In genomic region chr7:19148875-19149541, GRCm38 (mm10) we compare ENCODE assay signal across 8 mouse cellular contexts. TPM values are rescaled to one million over a fixed set of nuclear protein-coding genes. Genes with fewer than 3 reads are reported as not detected.
DNase-seq lines count a peak whose midpoint lies in the region; ATAC-seq lines count a peak whose summit lies in the region.

Gene Qpctl (minus strand): TSS chr7:19149291.

- H3K9ac ChIP-seq in forebrain, embryonic 14.5 days (ENCODE audit: low read length), result peak within 1 kb of the TSS; percentile 76
- peak within 1 kb of the TSS; percentile 67 for H3K9ac ChIP-seq in neural tube, embryonic 15.5 days (replicated peaks)

- under 1% methylated on average over 43 of the region's 43 CpGs for WGBS in forebrain, embryonic 14.5 days
- under 1% methylated on average over 43 of the region's 43 CpGs for WGBS in neural tube, embryonic 15.5 days

- peak within 1 kb of the TSS; percentile 95 for H3K4me2 ChIP-seq in forebrain, embryonic 14.5 days (ENCODE audit: low read length)
- peak within 1 kb of the TSS; percentile 74 for H3K4me2 ChIP-seq in neural tube, embryonic 15.5 days

- H3K4me1 ChIP-seq in forebrain, embryonic 14.5 days (ENCODE audit: control insufficient read depth, insufficient read depth, low read length), result peaks cover 15% of the 10 kb centered on the region
- peaks cover 30% of the 10 kb centered on the region for H3K4me1 ChIP-seq in neural tube, embryonic 15.5 days

- peaks cover 26% of the 10 kb centered on the region for H3K36me3 ChIP-seq in forebrain, embryonic 14.5 days (ENCODE audit: control insufficient read depth, insufficient read depth, low read length)
- H3K36me3 ChIP-seq in neural tube, embryonic 15.5 days, result peaks cover 28% of the 10 kb centered on the region

- peak; percentile 98 for ATAC-seq in forebrain, embryonic 14.5 days
- ATAC-seq in neural tube, embryonic 15.5 days (ENCODE audit: low FRiP score), result peak; percentile 97

- H3K27ac ChIP-seq in forebrain, embryonic 14.5 days (ENCODE audit: low read depth, low read length), result peak within 1 kb of the TSS; percentile 65
- H3K27ac ChIP-seq in neural tube, embryonic 15.5 days (replicated peaks), result peak within 1 kb of the TSS; percentile 87

- H3K4me3 ChIP-seq in forebrain, embryonic 14.5 days (ENCODE audit: low read depth, low read length), result peak within 1 kb of the TSS; percentile 61
- H3K4me3 ChIP-seq in neural tube, embryonic 15.5 days (replicated peaks), result peak within 1 kb of the TSS; percentile 64

- no peaks in the 10 kb centered on the region for H3K27me3 ChIP-seq in forebrain, embryonic 14.5 days (replicated peaks; ENCODE audit: control insufficient read depth, insufficient read depth, low read length)
- H3K27me3 ChIP-seq in neural tube, embryonic 15.5 days (replicated peaks), result no peaks in the 10 kb centered on the region

- peak; percentile 99 for DNase-seq in ES-CJ7 (ENCODE audit: low read depth, low spot score)
- DNase-seq in cerebellum, adult 11 months, result peak; percentile 97
- DNase-seq in forebrain, embryonic 14.5 days (ENCODE audit: low spot score), result peak; percentile 99
- peak; percentile 96 to 97 for DNase-seq in heart, postnatal 14 days
- peak; percentile 98 for DNase-seq in layer of hippocampus, adult 11-12 months (ENCODE audit: low spot score)
- DNase-seq in lung, adult 18-20 months, result peak; percentile 100
- peak; percentile 99 for DNase-seq in testis, postnatal 14 days (ENCODE audit: low spot score)

- intact Hi-C loops in heart, postnatal 14 days (cut with DNase I), result no loop called here

- H3K9me3 ChIP-seq in forebrain, embryonic 14.5 days (replicated peaks; ENCODE audit: control insufficient read depth, low read length), result no peaks in the 10 kb centered on the region
- no peaks in the 10 kb centered on the region for H3K9me3 ChIP-seq in neural tube, embryonic 15.5 days (replicated peaks)

RNA-seq across cellular contexts. Expression of gene Qpctl, which starts in this region (rescaled TPM):
- polyA plus RNA-seq in forebrain, embryonic 14.5 days (2014; fragmentation: Nextera tagmentation; extraction: Ambion mirVana), result 11.1 and 14.0 TPM in 2 replicates
- 1 to 10 TPM; 5.9 to 6.1 TPM for total RNA-seq in heart, postnatal 14 days (2021)
- 21.7 and 24.5 TPM in 2 replicates for polyA plus RNA-seq in neural tube, embryonic 15.5 days (2015; fragmentation: Nextera tagmentation; extraction: Ambion mirVana)

Comparison
In these comparisons a context has a peak if more than half of its experiments do, and no peak if none do; other contexts are left out.
1. Peak in every context shown above with its lines: DNase-seq, ATAC-seq, H3K4me3 ChIP-seq and H3K27ac ChIP-seq.